Mouse (Mus musculus) midbrain, embryonic 16.5 days (tissue): Measurements from ENCODE around the gene Ptprn2. TPM values are rescaled to one million over a fixed set of nuclear protein-coding genes. Genes with fewer than 3 reads are reported as not detected.

ENCODE experiments used
- ATAC-seq: fragments of 200-750 bp; cut with Nextera tagmentation; 2 replicates; pipeline ENCODE4 v1.8.0; 2017; ENCODE audit warnings: moderate TSS enrichment
- H3K27ac ChIP-seq: fragments of 300-500 bp; sonication (generic); 2 replicates; pipeline ENCODE4 v1.5.1; 2014; ENCODE audit warnings: mild to moderate bottlenecking, low read length, mixed read lengths
- H3K27me3 ChIP-seq: fragments of 300-500 bp; sonication (generic); 2 replicates; pipeline ENCODE4 v1.6.1; 2014; ENCODE audit warnings: low read depth, low read length, mixed read lengths; ENCODE audit not compliant: control insufficient read depth, insufficient read depth
- H3K36me3 ChIP-seq: fragments of 300-500 bp; sonication (generic); 2 replicates; pipeline ENCODE4 v1.6.1; 2014; ENCODE audit warnings: mild to moderate bottlenecking, low read length, moderate library complexity, mixed read lengths; ENCODE audit not compliant: control insufficient read depth, insufficient read depth
- H3K4me1 ChIP-seq: fragments of 300-500 bp; sonication (generic); 2 replicates; pipeline ENCODE4 v1.6.1; 2014; ENCODE audit warnings: mild to moderate bottlenecking, low read length, mixed read lengths; ENCODE audit not compliant: control insufficient read depth, insufficient read depth
- H3K4me2 ChIP-seq: fragments of 300-500 bp; sonication (generic); 2 replicates; pipeline ENCODE4 v1.6.1; 2014; ENCODE audit warnings: mild to moderate bottlenecking, low read length, mixed read lengths
- H3K4me3 ChIP-seq: fragments of 300-500 bp; sonication (generic); 2 replicates; pipeline ENCODE4 v1.5.1; 2014; ENCODE audit warnings: low read depth, mild to moderate bottlenecking, low read length, moderate library complexity, mixed read lengths
- H3K9ac ChIP-seq: fragments of 300-500 bp; sonication (generic); 2 replicates; pipeline ENCODE4 v1.6.1; 2014; ENCODE audit warnings: low read depth, low read length, mixed read lengths
- H3K9me3 ChIP-seq: fragments of 300-500 bp; sonication (generic); replicated peaks from 2 replicates; pipeline ENCODE4 v1.6.1; 2014; ENCODE audit warnings: mild to moderate bottlenecking, low read length, mixed read lengths; ENCODE audit not compliant: control insufficient read depth, poor library complexity, severe bottlenecking
- WGBS: fragments of 180-500 bp; shearing (Covaris S2); extraction: QIAGEN DNeasy Blood & Tissue Kit; methylation state at CpG from one replicate; pipeline ENCODE4 v1.1.7; 2014; 5-methylcytosine and 5-hydroxymethylcytosine counted together
- polyA plus RNA-seq: library from polyadenylated mRNA; unstranded; fragments of >200 nt; fragmentation: Nextera tagmentation; extraction: Ambion mirVana; gene quantifications from 2 replicates; pipeline ENCODE4 v1.2.1, GENCODE M21; 2015

Ptprn2 gene
- polyA plus RNA-seq, 1 experiment from 2014 or later, result 15.6 TPM

- peak overlapping the region; percentile 64 for H3K4me2 ChIP-seq
- peak overlapping the region; percentile 76 for H3K9ac ChIP-seq
- H3K36me3 ChIP-seq, result 0 out of 2 replicates have a peak, but pooled peaks cover 3% of the 10 kb centered on the region
- 4% methylated on average over 30 of the region's 30 CpGs for WGBS
- H3K4me1 ChIP-seq, result peaks cover 73% of the 10 kb centered on the region
- peak overlapping the region; percentile 41 for H3K4me3 ChIP-seq
- no peaks in the 10 kb centered on the region for H3K9me3 ChIP-seq
- ATAC-seq, result peak; percentile 31; the same call in 1 of the 2 replicates
- peak overlapping the region; percentile 88 for H3K27ac ChIP-seq
- H3K27me3 ChIP-seq, result no peaks in the 10 kb centered on the region
Observed at GRCm38 (mm10) chr12:117160211-117160891, 674.8 kb downstream of the Ptprn2 start.

GRCm38 (mm10) chr12:117162180-117162579 is 676.7 kb downstream of the Ptprn2 start:
- Histone ChIP-seq H3K4me3 (no peak overlapping the region), H3K9me3 (no peaks in the 10 kb centered on the region), H3K4me1 (peaks cover 88% of the 10 kb centered on the region), H3K4me2 (no peak overlapping the region; the same call in 1 of the 2 replicates), H3K36me3 (0 out of 2 replicates have a peak, but pooled peaks cover 3% of the 10 kb centered on the region), H3K27me3 (no peaks in the 10 kb centered on the region), H3K27ac (0 out of 2 replicates have a peak overlapping the region, but pooled peaks have one; percentile 43), H3K9ac (no peak overlapping the region)
- 40% methylated on average over 3 of the region's 3 CpGs for WGBS
- ATAC-seq, result no peak

- 17% methylated on average over 3 of the region's 3 CpGs for WGBS
- H3K27me3 ChIP-seq, result no peaks in the 10 kb centered on the region
- H3K27ac ChIP-seq, result peak overlapping the region; percentile 64
- no peak overlapping the region for H3K4me3 ChIP-seq
- peaks cover 84% of the 10 kb centered on the region for H3K4me1 ChIP-seq
- no peak for ATAC-seq
- H3K9me3 ChIP-seq, result no peaks in the 10 kb centered on the region
- H3K4me2 ChIP-seq, result no peak overlapping the region
- H3K9ac ChIP-seq, result no peak overlapping the region; the same call in 1 of the 2 replicates
- 0 out of 2 replicates have a peak, but pooled peaks cover 3% of the 10 kb centered on the region for H3K36me3 ChIP-seq
Observed at GRCm38 (mm10) chr12:117163789-117164188, 678.3 kb downstream of the Ptprn2 start.

GRCm38 (mm10) chr12:117166266-117166665 is 680.7 kb downstream of the Ptprn2 start:
- ATAC-seq, result no peak
- Histone ChIP-seq H3K27ac (no peak overlapping the region), H3K4me3 (no peak overlapping the region), H3K4me2 (no peak overlapping the region), H3K36me3 (0 out of 2 replicates have a peak, but pooled peaks cover 3% of the 10 kb centered on the region), H3K4me1 (peaks cover 85% of the 10 kb centered on the region), H3K9me3 (no peaks in the 10 kb centered on the region), H3K9ac (no peak overlapping the region), H3K27me3 (no peaks in the 10 kb centered on the region)
- WGBS, result 32% methylated on average over 5 of the region's 5 CpGs

GRCm38 (mm10) chr12:117169670-117170069 is 684.1 kb downstream of the Ptprn2 start:
- H3K27me3 ChIP-seq, result no peaks in the 10 kb centered on the region
- ATAC-seq, result 0 out of 2 replicates have a peak, but pooled peaks have one; percentile 8
- peak overlapping the region; percentile 69 for H3K27ac ChIP-seq
- H3K9ac ChIP-seq, result peak overlapping the region; percentile 48; the same call in 1 of the 2 replicates
- peak overlapping the region; percentile 4; the same call in 1 of the 2 replicates for H3K4me2 ChIP-seq
- 19% methylated on average over 5 of the region's 5 CpGs for WGBS
- no peak overlapping the region for H3K4me3 ChIP-seq
- peaks cover 87% of the 10 kb centered on the region for H3K4me1 ChIP-seq
- no peaks in the 10 kb centered on the region for H3K9me3 ChIP-seq
- no peaks in the 10 kb centered on the region for H3K36me3 ChIP-seq

GRCm38 (mm10) chr12:117172529-117172884 is 687.0 kb downstream of the Ptprn2 start:
- peak overlapping the region; percentile 84 for H3K27ac ChIP-seq
- H3K4me2 ChIP-seq, result peak overlapping the region; percentile 25; the same call in 1 of the 2 replicates
- peak; percentile 21 for ATAC-seq

GRCm38 (mm10) chr12:117172885-117173529 is 687.5 kb downstream of the Ptprn2 start:
- H3K9ac ChIP-seq, result peak overlapping the region; percentile 52
- peak; percentile 58 for ATAC-seq
- no peaks in the 10 kb centered on the region for H3K27me3 ChIP-seq
- H3K27ac ChIP-seq, result peak overlapping the region; percentile 84
- peaks cover 95% of the 10 kb centered on the region for H3K4me1 ChIP-seq
- 4% methylated on average over 10 of the region's 11 CpGs for WGBS
- H3K4me3 ChIP-seq, result no peak overlapping the region
- peak overlapping the region; percentile 25 for H3K4me2 ChIP-seq
- no peaks in the 10 kb centered on the region for H3K36me3 ChIP-seq
- no peaks in the 10 kb centered on the region for H3K9me3 ChIP-seq

More at GRCm38 (mm10) chr12:117172529-117172884, 687.0 kb downstream of the Ptprn2 start:
- H3K9me3 ChIP-seq, result no peaks in the 10 kb centered on the region
- H3K4me3 ChIP-seq, result no peak overlapping the region
- WGBS, result 12% methylated on average over 2 of the region's 2 CpGs
- no peaks in the 10 kb centered on the region for H3K36me3 ChIP-seq
- peaks cover 92% of the 10 kb centered on the region for H3K4me1 ChIP-seq
- no peaks in the 10 kb centered on the region for H3K27me3 ChIP-seq
- H3K9ac ChIP-seq, result peak overlapping the region; percentile 52

GRCm38 (mm10) chr12:117174189-117174588 is 688.7 kb downstream of the Ptprn2 start:
- Histone ChIP-seq H3K4me3 (no peak overlapping the region), H3K9me3 (no peaks in the 10 kb centered on the region), H3K4me1 (peaks cover 89% of the 10 kb centered on the region), H3K36me3 (no peaks in the 10 kb centered on the region), H3K27me3 (no peaks in the 10 kb centered on the region), H3K27ac (peak overlapping the region; percentile 84), H3K9ac (peak overlapping the region; percentile 52; the same call in 1 of the 2 replicates), H3K4me2 (peak overlapping the region; percentile 25; the same call in 1 of the 2 replicates)
- WGBS, result 4% methylated on average over 3 of the region's 3 CpGs
- ATAC-seq, result no peak
